Mouse (Mus musculus) spleen, postnatal 10 days (tissue): Measurements from ENCODE around the gene Itsn1.

ENCODE experiments used
- DNase-seq, 2 experiments: peaks; one replicate each; pipeline ENCODE4 v3.0.0; 2021 to 2022; ENCODE audit warnings: low spot score in 2 of 2

The Itsn1 gene

DNA sequence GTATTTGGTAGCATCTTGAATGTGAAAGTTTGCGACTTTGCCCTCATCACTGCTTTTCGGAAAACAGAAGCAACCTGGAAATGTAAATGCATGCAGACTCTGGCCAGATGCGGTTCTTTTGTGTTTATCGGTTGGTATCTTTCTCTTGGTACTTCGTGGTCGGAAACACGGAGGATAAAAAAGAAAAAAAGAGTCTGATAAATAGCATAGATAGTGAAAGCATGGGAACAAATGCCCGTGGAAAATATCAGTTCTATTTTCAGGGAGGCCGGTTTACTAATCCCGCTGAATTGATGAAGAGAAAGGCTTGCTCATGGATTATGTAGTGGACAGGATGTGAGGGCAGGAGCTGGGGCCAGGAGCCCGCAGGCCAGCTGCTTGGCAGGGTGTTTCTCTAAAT, 1.4 kb downstream of the Itsn1 start:
- no peak for DNase-seq

DNA sequence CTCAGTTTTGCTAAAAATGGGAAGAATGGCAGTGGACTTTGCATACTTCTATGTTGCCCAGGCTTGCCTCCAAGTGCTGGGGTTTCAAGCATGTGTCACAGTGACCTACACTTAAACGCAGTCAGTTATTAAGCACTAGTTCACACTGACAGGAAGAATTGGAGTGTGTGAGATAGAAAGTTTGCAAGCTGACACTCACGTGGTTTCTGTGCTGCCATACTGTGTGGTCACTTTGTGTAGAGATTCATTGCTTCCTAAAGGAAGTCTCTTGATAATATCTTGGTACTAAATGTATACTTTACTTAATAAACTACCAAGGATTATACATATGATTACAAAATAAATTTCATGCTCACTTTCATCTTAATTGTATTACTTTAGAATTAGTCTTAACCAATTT, 3.7 kb downstream of the Itsn1 start:
- DNase-seq = no peak

DNA sequence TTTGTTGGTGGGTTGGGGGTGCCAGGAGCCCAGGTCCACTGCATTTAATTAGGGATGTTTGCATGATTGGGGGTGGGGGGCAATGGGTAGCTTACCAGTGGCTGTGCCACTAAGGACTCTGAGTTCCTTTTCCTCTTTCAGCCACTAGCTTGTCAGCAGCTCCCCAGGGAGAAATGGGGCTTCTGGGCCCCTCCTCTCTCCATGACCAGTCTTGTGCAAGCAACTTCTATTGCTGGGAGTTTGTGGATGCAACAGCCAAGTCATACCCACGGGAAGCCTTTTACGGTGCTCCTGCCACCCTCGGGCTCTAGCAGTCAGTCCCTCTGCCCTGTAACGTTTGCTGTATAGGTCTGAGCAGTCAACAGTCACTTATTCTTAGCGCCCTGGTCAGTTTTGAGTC, 5.7 kb downstream of the Itsn1 start:
- no peak for DNase-seq

DNA sequence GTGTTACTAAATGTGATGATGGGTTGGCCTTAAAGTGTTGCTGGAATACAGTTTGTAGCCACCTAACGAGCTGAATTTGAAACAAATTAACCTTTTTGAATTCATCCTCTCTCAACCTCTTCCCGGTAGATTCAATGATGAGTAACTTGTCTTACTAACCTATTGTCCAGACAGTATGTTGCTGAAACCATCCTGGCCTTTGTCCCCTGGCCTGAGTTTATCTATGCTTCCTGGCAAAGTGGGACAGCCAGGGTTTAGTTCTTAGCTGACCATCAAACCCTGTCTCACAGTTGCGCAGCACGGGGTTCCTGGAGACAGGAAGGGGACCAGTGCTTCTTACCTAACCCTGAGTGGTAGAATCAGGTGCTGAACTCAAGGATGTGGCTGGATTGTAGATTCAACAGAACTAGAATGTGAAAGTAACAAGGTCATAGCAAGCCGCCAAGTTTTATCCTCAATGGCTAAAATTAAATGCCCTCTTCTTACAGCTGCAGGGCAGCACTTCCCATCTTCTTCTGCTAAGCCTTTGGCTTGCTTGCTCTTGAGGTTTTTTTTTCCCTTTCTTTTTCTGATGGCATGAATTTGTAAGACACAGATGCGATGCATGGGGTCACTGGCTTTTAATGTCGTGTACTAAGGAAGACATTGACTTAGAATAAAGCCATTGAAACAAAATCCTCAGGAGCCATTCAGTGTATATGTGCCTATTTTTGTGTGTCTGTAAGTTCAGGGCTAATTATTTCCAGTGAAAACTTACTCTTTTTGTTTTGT, 7.2 kb downstream of the Itsn1 start:
- DNase-seq = no peak

DNA sequence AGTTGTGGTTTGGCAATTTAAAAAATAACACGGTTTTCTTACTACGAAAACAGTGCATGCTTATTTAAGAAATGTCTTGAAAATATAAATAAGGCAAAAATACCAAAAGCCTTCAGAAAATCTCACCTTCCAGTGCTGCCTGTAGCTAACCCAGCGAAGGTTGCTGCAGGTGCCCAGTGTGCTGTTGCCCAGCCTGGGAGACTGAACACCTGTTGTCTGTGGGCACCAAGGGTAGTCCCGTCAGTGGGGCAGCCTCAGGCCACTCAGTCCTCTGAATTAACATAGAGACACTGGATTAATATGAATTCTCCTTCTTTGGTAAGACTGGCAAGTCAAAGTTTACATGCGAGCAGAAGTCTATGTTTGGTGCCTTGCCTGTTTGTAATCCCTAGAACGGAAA, 9.4 kb downstream of the Itsn1 start:
- DNase-seq = no peak

DNA sequence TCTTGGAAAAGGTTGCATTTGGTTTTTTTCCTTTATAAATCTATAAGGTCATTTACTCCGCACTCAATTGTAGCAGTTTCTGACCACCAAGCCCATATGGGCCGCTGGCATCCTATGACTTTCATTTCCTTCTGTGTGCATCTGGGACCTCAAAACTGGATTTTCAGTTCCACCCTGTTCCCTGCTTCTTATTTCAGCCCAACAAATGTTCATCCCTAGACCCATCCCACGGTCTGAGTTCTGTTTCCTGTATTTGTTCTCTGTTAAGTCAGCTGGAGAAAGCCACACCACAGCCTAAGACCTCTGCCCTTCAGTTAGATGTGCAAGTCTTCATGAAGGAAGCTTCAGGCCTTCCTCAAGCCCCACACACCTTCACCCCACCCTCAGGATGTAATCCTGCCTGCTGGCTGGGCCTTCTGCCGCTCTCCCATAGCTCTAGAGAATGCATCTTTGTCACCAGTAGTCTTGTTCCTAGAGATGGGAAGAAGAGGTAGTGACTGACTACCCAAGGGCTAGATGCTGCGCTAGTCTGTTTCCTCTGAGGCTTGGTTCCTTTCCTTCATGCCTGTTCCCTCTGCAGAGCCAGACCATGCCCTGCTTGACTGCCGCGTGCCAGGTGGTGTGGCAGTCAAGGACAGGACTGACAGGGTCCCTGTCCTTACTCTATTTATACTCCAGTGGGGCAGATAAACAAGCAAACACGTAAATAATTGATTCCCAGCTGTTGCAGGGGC, 11.3 kb downstream of the Itsn1 start:
- DNase-seq = no peak

DNA sequence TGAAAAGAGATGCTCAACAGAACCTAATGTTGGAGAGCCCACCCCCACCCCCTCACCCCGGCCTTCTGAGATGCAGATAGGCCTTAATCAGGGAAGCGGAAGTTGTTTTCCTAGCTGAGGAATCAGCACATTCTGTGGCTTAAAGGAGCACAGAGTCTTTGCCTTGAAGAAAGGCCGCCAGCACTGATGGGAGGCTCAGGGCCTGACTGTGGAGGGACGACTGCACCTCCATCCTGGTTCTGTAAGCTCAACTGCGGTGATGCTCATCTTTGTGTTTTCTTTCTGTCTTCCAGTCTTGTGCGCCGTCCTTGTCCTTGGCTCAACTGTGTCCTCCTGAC, 11.8 kb downstream of the Itsn1 start:
- DNase-seq = no peak

DNA sequence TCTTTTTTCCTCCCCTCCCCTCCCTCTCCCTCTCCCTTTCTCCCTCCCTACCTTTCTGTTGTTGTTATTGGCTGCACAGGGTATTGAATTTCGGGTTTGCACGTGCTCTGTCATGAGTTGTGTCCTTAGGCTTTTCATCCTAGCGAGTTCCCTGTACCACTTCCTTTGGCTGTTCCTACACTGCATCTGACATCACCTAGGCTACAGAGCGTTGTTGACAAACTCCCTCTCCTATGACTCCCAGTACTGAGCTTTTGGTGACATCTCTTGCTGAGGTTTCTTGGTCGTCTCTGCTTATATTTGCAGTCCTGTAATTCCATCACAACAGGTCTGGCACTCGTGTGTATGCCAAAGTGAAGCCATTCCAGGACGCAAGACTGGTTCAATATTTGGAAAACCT, 14.0 kb downstream of the Itsn1 start:
- no peak for DNase-seq

DNA sequence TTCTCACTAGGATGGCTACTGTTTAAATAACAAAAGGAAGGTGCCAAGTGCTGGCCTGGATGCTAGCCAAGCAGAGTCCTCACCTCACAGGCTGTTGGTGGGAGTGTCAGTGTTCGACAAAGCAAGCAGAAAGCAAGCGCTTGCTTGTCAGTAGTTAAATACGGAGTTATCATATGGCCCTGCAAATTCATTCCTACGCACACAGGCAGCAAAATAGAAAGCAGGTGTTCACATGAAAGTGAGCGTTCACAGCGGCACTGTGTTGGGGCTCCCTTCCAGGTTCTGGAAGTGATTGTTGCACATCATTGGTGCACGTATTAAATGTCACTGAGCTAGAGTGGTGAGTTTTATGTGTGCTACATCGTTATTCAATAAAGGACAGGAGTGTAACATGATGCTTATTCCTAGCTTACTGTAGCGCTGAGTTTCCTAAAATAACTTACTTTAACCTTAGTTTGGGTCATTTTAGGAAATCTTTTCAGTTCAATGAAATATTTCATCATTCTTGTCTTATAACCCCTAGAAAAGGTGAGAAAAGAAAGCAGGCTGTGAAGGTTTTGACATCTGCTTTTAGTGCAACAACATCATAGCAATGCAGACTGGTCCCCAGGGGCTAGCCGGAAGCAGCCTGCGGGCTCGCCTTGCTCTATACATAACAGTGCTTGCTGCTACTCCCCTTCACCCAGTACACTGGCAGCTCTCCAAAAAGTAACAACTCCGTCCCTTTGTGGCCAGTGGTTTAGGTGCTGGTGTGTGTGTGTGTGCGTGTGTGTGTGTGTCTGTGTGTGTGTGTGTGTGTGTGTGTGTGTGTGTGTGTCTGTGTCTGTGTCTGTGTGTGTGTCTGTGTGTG, 17.2 kb downstream of the Itsn1 start:
- peak in 1 of 2 experiments; percentile 73 for DNase-seq

DNA sequence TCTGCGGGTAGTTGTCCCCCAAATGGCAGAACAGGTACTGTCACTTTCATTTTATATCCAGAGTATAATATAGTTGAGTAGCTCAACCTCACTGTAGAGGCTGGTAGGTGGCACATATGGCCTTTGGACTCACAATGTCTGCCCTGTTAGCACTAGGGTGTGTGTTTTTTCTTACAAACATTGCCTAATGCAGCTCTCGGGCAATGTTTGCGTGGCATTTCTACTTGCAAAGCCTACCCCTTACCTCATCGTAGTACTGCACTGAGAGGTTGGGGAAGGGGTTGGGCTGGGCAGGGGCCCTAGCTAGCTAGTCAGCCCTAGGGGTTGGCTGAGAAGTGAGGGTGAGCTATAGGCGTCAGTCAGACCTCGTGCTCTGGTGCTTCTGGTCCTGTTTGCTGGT, 18.5 kb downstream of the Itsn1 start:
- DNase-seq = no peak

DNA sequence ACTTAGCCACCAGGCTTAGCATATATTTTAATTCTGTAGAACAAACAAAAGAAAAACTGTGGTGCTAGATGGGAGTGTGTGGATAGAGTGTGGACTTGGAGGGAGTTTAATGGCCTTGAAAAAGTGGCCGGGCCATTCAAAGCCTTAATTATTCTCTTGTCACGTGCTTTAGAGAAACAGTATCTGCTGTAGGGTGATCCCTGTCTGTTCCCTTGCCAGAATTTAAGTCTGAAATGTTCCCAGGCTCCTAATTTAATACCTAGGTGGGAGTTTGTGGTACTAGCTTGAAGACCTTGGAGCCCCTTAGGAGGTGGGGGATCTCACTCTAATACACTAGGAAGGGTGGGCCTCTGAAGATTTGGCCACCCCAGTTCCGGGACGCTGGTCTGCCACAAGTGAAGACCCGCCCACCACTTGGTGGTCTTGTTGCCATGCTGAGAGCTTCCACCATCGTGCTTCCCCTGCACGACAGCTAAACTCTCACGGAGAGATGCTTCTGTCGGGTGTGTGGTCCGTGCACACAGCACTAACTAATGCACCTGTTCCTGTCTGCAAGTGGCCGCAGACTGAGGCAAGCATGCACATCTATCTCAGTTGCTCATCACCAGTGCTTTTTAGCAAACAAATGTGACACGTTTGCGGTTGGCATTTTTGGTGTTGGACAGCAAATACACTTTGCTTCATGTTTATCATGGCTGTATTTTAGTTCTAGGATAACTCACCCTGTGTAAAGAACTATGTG, 22.7 kb downstream of the Itsn1 start:
- no peak for DNase-seq

DNA sequence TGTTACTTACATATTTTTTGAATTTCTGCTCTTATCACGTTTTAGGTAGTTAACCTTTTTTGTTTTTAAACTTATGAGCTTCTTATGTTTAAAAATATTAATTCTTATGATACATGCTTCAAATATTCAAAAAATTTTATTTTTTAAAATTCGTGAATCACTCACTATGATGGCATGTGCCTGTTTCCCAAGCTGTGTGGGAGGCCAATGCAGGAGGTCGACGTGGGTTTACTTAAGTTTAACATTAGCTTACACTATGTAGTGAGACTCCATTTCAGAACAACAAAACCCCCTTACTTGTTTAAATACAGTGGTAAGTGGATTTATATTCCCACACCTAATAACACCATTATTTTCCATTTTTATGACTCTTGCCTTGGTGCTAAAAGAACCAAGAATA, 24.5 kb downstream of the Itsn1 start:
- DNase-seq = no peak

DNA sequence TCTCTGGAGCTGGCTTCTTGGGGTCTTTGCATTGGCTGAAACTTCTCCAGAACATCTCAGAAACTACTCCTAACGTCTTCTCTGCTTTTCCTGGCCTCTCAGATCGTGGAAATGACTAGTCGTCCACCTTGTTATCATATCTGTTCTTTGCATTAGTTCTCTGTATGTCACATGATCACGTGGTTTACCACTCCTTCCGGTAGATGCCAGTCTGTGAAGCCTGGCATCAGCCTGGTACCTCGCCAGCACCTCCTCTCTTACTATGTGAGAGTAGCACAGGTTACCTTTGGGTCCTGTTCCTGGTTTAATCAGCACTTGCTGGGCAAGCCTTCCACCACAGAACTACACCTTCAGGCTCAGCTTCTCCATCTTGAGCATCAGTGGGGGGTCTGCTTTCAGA, 25.9 kb downstream of the Itsn1 start:
- DNase-seq = peak in 1 of 2 experiments; percentile 23

DNA sequence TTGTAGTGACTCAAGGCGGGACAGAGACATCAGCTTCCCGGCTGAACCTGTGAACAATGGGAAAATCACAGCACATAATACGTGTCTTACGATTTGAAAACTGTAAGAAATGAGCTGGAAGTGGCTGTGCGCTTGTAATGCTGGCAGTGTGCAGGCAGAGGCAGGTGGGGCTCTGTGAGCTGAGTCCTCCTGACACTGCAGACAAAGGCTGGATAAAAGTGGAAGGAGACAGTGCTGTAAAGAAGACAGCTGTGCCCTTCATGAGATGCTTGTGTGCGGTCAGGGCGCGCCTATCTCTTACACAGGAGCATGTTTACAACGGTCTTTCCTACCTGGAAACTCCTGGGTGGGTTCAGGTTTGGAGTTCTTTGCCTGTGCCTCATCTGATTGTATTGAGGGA, 32.1 kb downstream of the Itsn1 start:
- DNase-seq = no peak

DNA sequence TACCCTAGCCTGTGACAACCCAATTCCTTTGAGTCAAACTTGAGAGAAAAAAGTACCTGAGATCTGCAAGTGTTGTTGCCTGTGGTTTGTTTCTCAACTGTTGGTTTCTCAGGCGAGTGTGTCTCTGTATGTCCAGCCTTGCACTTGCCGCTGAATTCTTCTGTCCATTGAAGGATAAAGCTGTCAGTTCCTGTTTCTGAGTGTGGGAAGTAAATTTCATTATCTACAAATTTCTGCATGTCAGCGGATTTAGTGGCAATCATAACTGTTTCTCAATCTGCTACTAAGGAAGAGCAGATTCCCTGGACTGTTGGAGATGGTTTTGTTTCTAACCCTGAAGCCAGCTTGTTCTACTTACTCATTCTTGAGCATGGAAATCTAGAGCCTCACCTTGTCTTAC, 32.7 kb downstream of the Itsn1 start:
- no peak for DNase-seq

DNA sequence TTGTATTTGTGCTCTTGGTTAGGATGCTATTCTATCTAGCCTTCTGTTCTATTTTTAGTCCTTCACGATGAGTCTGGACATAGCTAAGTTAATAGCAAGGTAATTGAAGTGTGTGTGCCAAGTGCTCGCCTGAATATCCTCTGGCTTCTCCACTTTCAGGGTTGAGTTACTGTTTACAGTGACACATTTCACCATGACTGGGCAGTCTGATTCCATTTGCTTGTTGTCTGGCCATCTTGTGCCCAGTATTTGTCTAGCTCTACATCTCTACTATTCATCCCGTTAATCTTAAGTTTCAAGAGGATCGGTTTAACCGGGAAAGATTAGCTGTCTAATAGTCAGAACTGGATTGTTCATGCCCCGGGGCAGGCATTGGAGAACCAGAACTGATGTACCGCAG, 33.4 kb downstream of the Itsn1 start:
- DNase-seq = no peak

DNA sequence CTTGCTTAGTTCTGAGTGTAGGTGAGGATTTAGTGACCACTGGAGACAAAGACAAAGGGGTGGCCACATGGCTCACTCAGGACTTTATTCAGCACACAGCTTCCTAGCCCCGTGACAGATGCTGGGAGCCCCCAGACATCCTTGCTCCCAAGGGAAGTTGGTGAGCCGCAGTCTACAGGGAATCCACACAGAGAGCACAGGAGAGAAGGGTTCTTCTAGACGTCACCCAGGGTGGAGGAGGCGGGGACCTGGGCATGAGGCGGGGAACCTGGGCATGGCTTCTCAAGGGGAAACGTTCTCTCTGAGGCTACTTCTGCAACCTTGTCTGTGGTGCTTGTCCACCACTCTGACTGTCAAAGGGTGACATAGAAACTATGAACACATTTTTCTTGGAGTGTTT, 34.9 kb downstream of the Itsn1 start:
- no peak for DNase-seq

DNA sequence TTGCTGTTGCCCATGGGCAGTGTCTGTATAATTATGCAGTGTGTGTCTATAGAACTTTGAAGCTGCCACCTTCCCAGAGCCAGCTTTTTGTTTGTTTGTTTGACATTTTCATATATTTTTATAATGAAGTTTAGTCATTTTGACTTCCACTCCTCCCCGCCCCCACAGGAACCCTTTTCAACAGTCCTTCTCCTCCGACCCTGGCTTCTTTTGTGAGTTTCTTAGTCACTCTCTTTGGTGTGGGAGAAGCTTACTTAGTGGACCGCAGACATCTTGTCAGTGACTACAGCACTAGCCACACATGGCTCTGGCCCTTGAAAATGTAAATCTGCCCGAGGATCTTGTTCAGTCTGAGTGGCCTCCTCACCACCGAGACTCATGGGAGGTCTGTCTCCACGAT, 35.3 kb downstream of the Itsn1 start:
- DNase-seq = no peak

DNA sequence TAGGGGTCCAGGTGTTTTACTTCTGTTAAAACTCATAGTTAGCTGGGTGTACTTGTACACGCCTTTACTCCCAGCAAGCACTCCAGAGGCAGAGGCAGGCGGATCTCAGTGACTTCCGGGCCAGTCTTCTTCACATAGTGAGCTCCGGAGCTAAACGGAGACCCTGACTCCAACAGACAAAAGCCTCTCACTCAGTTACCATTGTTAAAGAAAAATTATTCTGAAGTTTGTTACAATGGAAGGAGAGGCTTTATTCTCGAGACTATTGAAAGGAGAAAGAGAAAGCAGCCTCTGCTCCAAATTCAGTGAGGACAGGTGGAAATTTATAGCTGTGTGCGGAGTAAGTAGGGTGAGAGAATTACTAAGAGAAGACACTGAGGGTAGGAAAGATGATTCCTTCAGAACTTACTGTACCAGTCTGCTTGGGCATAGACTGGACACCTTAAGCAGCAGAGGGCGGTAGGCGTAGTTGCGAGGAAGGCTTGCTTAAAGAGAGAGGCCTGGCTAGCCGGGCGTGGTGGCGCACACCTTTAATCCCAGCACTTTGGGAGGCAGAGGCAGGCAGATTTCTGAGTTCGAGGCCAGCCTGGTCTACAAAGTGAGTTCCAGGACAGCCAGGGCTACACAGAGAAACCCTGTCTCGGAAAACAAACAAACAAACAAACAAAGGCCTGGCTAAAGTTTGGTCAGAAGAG, 36.2 kb downstream of the Itsn1 start:
- no peak for DNase-seq

DNA sequence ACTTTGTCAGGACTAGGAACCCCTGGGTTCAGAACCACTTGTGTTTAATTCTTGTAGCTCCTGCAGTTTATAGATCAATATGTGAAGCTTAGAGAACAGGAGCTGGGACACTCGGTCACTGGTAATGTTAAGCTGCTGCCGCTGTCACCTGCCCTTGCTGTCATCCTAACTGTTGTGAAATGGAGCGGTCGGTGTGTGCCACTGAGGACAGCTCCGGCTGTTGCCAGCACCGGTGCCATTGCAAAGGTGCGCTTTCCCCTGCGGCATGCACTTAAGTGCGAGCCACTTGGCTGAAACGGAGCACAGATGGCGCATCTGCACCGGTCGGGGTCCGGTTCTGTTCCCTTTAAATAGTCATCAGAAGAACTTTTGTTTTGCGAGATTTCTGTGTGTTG, 36.7 kb downstream of the Itsn1 start:
- no peak for DNase-seq

DNA sequence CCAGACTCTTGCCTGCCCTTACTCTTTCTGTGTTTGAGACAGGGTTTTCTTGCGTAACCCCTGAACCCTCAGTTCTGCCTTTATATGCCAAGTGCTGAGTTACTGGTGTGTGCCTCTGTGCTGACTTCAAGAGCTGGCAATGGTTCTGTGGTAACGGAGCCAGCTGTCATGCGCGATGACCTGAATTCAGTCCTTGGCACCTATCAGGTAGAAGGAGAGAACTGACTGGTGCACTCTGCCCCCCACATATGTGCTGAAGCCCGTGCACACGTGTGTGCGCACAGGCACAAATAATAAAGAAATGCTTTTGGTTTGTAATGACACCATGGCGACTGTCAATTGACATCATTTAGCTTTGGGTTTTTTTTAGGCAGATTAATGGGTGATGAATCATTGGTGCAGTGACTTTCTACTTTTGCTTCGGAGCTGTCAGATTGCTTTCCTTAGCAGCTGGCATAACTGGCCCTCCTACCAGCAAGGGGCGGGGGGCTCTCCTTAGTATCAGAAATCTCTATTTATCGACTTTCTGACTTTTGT, 38.2 kb downstream of the Itsn1 start:
- no peak for DNase-seq
